Mouse (Mus musculus): ENCODE results near the gene Sugp2. TPM values are rescaled to one million over a fixed set of nuclear protein-coding genes. Genes with fewer than 3 reads are reported as not detected.

Gene Sugp2
- polyA plus RNA-seq, 1 experiment from 2014 or later: 75.9 TPM

DNA sequence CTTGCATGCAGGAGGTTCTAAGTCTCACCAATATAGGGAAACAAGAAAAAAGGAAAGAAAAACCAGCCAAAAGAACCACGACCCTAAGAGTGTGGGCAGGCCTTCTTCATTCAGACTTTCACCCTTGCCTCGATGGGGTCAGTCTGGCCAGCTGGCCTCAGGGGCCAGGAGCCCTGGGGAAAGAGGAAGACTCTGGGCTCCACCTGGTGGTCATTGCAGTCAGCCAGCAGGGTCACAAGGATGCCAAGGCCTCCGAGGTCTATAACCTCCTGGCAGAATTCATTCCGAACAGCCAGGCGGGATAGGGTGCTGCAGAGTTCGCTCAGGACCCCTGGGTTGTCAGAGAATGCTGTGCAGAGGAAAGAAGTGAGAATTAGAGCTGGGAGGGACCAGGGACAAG is 10.7 kb upstream of the Sugp2 start:
- H3K27me3 ChIP-seq: no peaks in the 10 kb centered on the region
- no peak for ATAC-seq
- no peak overlapping the region for H3K9ac ChIP-seq
- H3K9me3 ChIP-seq (replicated peaks): no peaks in the 10 kb centered on the region
- H3K36me3 ChIP-seq (ENCODE audit: poor library complexity, severe bottlenecking): peaks cover 59% of the 10 kb centered on the region
- H3K4me3 ChIP-seq: no peak overlapping the region
- H3K4me1 ChIP-seq: 0 out of 2 replicates have a peak, but pooled peaks cover 5% of the 10 kb centered on the region
- H3K27ac ChIP-seq: no peak overlapping the region
- no peak overlapping the region for H3K4me2 ChIP-seq
- WGBS: 56% methylated on average over 6 of the region's 6 CpGs

GRCm38 (mm10) chr8:70227997-70228396 is 6.0 kb upstream of the Sugp2 start:
- Histone ChIP-seq H3K36me3 (ENCODE audit: poor library complexity, severe bottlenecking) (peaks cover 68% of the 10 kb centered on the region), H3K4me1 (peaks cover 3% of the 10 kb centered on the region), H3K27me3 (no peaks in the 10 kb centered on the region), H3K4me3 (no peak overlapping the region), H3K9me3 (replicated peaks) (no peaks in the 10 kb centered on the region), H3K9ac (no peak overlapping the region), H3K27ac (no peak overlapping the region), H3K4me2 (no peak overlapping the region)
- WGBS: 20% methylated on average over 4 of the region's 4 CpGs
- no peak for ATAC-seq

DNA sequence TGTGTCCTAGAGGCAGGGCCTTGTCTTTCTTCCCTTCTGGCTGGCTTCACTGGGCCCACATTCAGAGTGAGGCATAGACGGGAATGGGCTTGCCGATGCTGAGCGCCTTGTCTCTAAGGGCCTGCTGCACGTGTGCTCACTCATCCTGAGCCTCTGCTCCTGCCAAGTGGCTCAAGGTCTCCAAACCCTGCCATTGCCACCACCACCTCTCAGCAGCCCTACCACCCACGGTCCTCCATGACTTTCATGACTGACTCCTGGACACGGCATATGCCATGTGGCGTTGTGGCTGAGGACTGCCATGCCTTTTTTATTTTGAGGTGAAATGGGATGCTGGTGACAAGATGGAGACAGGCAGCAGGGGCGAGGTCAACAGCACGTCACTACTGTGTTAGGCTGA is 3.2 kb upstream of the Sugp2 start:
- Histone ChIP-seq H3K4me2 (no peak overlapping the region), H3K27me3 (no peaks in the 10 kb centered on the region), H3K9ac (no peak overlapping the region), H3K27ac (no peak overlapping the region), H3K9me3 (replicated peaks) (no peaks in the 10 kb centered on the region), H3K4me3 (no peak overlapping the region), H3K4me1 (peaks cover 21% of the 10 kb centered on the region), H3K36me3 (ENCODE audit: poor library complexity, severe bottlenecking) (peaks cover 39% of the 10 kb centered on the region)
- no peak for ATAC-seq
- WGBS: 93% methylated on average over 9 of the region's 9 CpGs

DNA sequence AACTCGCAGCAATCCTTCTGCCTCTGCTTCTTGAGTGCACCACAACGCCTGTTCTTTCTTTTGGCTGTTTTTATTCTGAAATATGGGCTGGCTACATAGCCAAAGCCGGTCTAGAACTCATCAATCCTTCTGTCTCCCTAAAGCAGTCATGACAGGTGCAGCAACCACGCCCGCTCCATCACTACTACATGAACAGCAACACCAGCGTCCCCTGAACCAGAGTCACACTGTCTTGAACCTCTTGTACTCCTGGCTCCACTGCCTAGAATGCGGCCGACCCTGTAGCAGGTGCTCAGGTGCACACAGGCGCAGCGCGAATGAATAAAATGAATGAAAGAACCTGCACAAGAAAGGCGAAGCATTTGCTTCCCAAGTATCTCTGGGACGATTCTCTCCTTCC is 420 bp upstream of the Sugp2 start:
- H3K4me1 ChIP-seq: peaks cover 30% of the 10 kb centered on the region
- peak overlapping the region; percentile 85 for H3K4me3 ChIP-seq
- no peaks in the 10 kb centered on the region for H3K27me3 ChIP-seq
- peak overlapping the region; percentile 94 for H3K4me2 ChIP-seq
- 8% methylated on average over 13 of the region's 13 CpGs for WGBS
- peak overlapping the region; percentile 95 for H3K9ac ChIP-seq
- no peaks in the 10 kb centered on the region for H3K9me3 ChIP-seq (replicated peaks)
- H3K36me3 ChIP-seq (ENCODE audit: poor library complexity, severe bottlenecking): peaks cover 49% of the 10 kb centered on the region
- peak overlapping the region; percentile 88 for H3K27ac ChIP-seq
- ATAC-seq: peak; percentile 17

DNA sequence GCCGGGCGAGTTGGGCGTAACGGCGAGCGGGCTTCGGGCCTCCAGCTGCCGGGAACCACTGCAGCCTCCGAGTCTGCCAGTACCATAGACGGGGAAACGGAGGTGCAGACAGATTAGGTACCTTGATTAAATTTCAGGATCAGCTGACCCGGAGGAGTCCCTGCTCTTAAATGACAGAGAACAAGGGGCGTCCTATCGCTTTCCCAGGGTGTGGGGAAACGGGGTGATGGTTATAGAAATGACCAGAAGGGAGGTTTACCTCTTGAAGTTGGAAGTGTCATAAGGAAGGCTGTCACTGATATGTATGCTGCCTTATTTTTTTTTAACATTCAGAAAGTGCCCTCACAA is 729 bp downstream of the Sugp2 start:
- Histone ChIP-seq H3K27ac (peak overlapping the region; percentile 88), H3K4me3 (peak overlapping the region; percentile 85), H3K36me3 (ENCODE audit: poor library complexity, severe bottlenecking) (peaks cover 47% of the 10 kb centered on the region), H3K9ac (peak overlapping the region; percentile 95), H3K4me2 (peak overlapping the region; percentile 94), H3K27me3 (no peaks in the 10 kb centered on the region), H3K9me3 (replicated peaks) (no peaks in the 10 kb centered on the region), H3K4me1 (peaks cover 30% of the 10 kb centered on the region)
- ATAC-seq: no peak
- WGBS: 0% methylated on average over 15 of the region's 15 CpGs

DNA sequence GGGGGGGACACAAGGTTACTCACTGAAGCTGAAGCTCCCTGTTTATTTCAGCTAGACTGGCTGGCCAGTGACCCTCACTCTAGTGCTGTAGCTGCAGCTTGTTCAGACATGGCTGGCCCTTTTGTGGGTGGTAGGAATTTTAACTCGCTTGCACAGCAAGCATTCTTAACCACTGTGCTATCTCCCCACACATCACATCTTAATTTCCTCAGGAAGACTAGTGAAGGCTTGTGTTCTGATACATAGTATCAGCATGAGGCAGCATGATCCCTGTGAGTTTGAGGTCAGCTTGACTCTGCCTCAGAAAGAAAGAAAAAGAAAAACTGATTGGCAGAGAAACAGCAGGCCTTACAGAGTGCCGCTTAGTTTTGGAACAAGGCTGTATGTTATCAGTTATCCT is 3.8 kb downstream of the Sugp2 start:
- 88% methylated on average over 2 of the region's 2 CpGs for WGBS
- Histone ChIP-seq H3K4me1 (peaks cover 29% of the 10 kb centered on the region), H3K27me3 (no peaks in the 10 kb centered on the region), H3K27ac (no peak overlapping the region), H3K4me2 (no peak overlapping the region), H3K4me3 (no peak overlapping the region), H3K9ac (no peak overlapping the region), H3K36me3 (ENCODE audit: poor library complexity, severe bottlenecking) (peaks cover 65% of the 10 kb centered on the region), H3K9me3 (replicated peaks) (no peaks in the 10 kb centered on the region)
- no peak for ATAC-seq

DNA sequence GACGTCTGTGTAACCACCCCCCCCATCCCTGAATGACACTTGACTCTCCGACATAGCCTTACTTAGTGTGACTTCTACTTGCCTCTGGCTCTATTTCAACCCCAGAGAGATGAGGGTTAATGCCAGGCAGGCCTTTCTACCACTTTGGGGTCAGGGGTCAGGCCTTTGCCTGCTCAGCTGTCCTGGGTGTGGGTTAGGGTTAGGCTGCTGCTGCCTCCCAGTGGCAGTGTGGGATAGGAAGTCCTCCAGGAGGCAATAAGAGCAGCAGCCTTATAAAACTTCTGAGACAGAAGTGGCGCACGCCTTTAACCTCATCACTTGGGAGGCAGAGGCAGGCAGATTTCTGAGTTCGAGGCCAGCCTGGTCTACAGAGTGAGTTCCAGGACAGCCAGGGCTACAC is 6.6 kb downstream of the Sugp2 start:
- Histone ChIP-seq H3K4me2 (no peak overlapping the region), H3K4me1 (peaks cover 21% of the 10 kb centered on the region), H3K36me3 (ENCODE audit: poor library complexity, severe bottlenecking) (peaks cover 89% of the 10 kb centered on the region), H3K9me3 (replicated peaks) (no peaks in the 10 kb centered on the region), H3K27ac (no peak overlapping the region), H3K9ac (no peak overlapping the region), H3K27me3 (no peaks in the 10 kb centered on the region), H3K4me3 (no peak overlapping the region)
- ATAC-seq: no peak
- 93% methylated on average over 5 of the region's 5 CpGs for WGBS

- H3K4me3 ChIP-seq: no peak overlapping the region
- H3K36me3 ChIP-seq (ENCODE audit: poor library complexity, severe bottlenecking): peaks cover 94% of the 10 kb centered on the region
- peaks cover 9% of the 10 kb centered on the region; the same call in 1 of the 2 replicates for H3K4me1 ChIP-seq
- no peaks in the 10 kb centered on the region for H3K9me3 ChIP-seq (replicated peaks)
- no peak overlapping the region for H3K4me2 ChIP-seq
- H3K27me3 ChIP-seq: no peaks in the 10 kb centered on the region
- no peak overlapping the region for H3K9ac ChIP-seq
- ATAC-seq: no peak
- no peak overlapping the region for H3K27ac ChIP-seq
- WGBS: 96% methylated on average over 6 of the region's 6 CpGs
Measured at GRCm38 (mm10) chr8:70246622-70247021, 12.6 kb downstream of the Sugp2 start.

GRCm38 (mm10) chr8:70247841-70248240 is 13.8 kb downstream of the Sugp2 start:
- H3K4me3 ChIP-seq: no peak overlapping the region
- H3K9ac ChIP-seq: no peak overlapping the region
- ATAC-seq: no peak
- WGBS: 88% methylated on average over 3 of the region's 3 CpGs
- H3K4me2 ChIP-seq: no peak overlapping the region
- no peaks in the 10 kb centered on the region for H3K9me3 ChIP-seq (replicated peaks)
- peaks cover 9% of the 10 kb centered on the region; the same call in 1 of the 2 replicates for H3K4me1 ChIP-seq
- H3K36me3 ChIP-seq (ENCODE audit: poor library complexity, severe bottlenecking): peaks cover 94% of the 10 kb centered on the region
- no peak overlapping the region for H3K27ac ChIP-seq
- H3K27me3 ChIP-seq: no peaks in the 10 kb centered on the region

GRCm38 (mm10) chr8:70254628-70255027 is 20.6 kb downstream of the Sugp2 start:
- Histone ChIP-seq H3K36me3 (ENCODE audit: poor library complexity, severe bottlenecking) (peaks cover 100% of the 10 kb centered on the region), H3K27me3 (no peaks in the 10 kb centered on the region), H3K4me1 (no peaks in the 10 kb centered on the region), H3K9me3 (replicated peaks) (no peaks in the 10 kb centered on the region), H3K27ac (no peak overlapping the region), H3K9ac (no peak overlapping the region; the same call in 1 of the 2 replicates), H3K4me2 (no peak overlapping the region), H3K4me3 (no peak overlapping the region)
- no peak for ATAC-seq
- 80% methylated on average over 1 of the region's 1 CpGs for WGBS

- H3K36me3 ChIP-seq (ENCODE audit: poor library complexity, severe bottlenecking): peaks cover 100% of the 10 kb centered on the region
- H3K27me3 ChIP-seq: no peaks in the 10 kb centered on the region
- 90% methylated on average over 3 of the region's 3 CpGs for WGBS
- no peak overlapping the region for H3K9ac ChIP-seq
- H3K27ac ChIP-seq: no peak overlapping the region
- no peak overlapping the region for H3K4me3 ChIP-seq
- H3K4me2 ChIP-seq: no peak overlapping the region
- ATAC-seq: no peak
- no peaks in the 10 kb centered on the region for H3K4me1 ChIP-seq
- no peaks in the 10 kb centered on the region for H3K9me3 ChIP-seq (replicated peaks)
Measured at GRCm38 (mm10) chr8:70257456-70257855, 23.4 kb downstream of the Sugp2 start.

DNA sequence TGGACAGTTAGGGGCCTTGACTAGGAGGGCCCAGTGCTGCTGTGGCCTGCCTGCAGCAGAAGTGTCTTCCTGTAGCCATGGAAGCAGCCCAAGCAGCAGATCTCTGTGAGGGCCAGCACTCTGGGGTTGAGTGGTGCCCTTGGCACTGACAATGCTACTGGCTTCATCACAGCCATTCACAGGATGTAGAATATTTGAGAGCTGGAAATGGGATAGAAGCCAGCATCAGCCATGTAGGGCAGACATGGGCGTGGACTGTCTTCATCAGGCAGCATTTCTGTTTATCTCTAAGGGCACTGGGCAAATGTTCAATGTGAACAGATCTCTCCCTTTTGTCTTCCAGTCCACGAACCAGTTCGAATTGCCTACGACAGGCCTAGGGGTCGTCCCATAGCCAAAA is 24.6 kb downstream of the Sugp2 start:
- ATAC-seq: no peak
- H3K36me3 ChIP-seq (ENCODE audit: poor library complexity, severe bottlenecking): peaks cover 100% of the 10 kb centered on the region
- H3K4me1 ChIP-seq: no peaks in the 10 kb centered on the region
- H3K4me2 ChIP-seq: no peak overlapping the region
- no peak overlapping the region for H3K4me3 ChIP-seq
- no peaks in the 10 kb centered on the region for H3K9me3 ChIP-seq (replicated peaks)
- 93% methylated on average over 5 of the region's 5 CpGs for WGBS
- H3K27me3 ChIP-seq: no peaks in the 10 kb centered on the region
- no peak overlapping the region for H3K27ac ChIP-seq
- no peak overlapping the region for H3K9ac ChIP-seq

DNA sequence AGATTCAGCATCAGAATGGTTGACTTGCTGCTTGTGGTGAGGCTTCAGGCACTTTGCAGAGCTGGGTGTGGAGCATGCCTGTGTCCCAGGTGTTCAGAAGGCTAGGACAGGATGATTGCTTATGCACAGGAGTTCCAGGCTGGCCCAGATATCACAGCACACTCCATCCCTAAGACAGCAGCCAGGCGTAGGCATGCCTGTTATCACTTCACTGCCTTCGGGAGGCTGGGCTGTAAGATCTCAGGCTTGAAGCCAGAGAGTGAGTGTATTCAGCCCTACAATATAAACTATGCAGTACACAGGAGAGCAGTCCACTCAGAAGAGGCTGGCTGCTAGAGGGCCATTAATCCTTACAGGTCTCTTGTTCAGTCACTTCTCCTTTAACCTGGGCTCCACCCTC is 25.0 kb downstream of the Sugp2 start:
- Histone ChIP-seq H3K9ac (no peak overlapping the region), H3K27ac (no peak overlapping the region), H3K9me3 (replicated peaks) (no peaks in the 10 kb centered on the region), H3K4me2 (no peak overlapping the region), H3K27me3 (no peaks in the 10 kb centered on the region), H3K36me3 (ENCODE audit: poor library complexity, severe bottlenecking) (peaks cover 100% of the 10 kb centered on the region), H3K4me3 (no peak overlapping the region), H3K4me1 (no peaks in the 10 kb centered on the region)
- WGBS: 94% methylated on average over 2 of the region's 2 CpGs
- no peak for ATAC-seq

Measured in forebrain, embryonic 13.5 days (tissue).